Mouse (Mus musculus): ENCODE results near the gene Atp6v0a1.

DNA sequence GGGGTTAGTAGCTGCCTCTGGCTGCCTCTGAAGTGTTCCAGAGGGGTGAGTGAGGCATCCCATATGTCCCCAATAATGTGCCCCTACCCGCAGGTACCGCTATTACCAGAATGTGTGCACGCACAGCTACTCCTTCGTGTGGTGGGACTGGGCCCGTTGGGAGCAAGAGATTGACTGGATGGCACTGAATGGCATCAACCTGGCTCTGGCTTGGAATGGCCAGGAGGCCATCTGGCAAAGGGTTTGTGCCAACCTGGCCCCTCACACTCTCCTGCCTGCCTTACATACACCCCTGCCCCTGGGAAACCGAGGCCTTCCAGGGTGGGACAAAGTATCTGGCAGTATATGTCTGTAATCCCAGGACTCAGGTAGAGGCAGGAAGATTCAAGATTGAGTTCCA, 61.7 kb downstream of the Atp6v0a1 start:
- TF ChIP-seq POLR2A (IDR thresholded peaks at IDR 0.05; ENCODE audit: insufficient read depth, low read depth, low read length) (no peak), CTCF (IDR thresholded peaks at IDR 0.05) (no peak), EP300 (IDR thresholded peaks at IDR 0.05; ENCODE audit: insufficient read depth, low read depth, low read length) (no peak)
